Mouse (Mus musculus): ENCODE data around the gene Egln3.

DNA sequence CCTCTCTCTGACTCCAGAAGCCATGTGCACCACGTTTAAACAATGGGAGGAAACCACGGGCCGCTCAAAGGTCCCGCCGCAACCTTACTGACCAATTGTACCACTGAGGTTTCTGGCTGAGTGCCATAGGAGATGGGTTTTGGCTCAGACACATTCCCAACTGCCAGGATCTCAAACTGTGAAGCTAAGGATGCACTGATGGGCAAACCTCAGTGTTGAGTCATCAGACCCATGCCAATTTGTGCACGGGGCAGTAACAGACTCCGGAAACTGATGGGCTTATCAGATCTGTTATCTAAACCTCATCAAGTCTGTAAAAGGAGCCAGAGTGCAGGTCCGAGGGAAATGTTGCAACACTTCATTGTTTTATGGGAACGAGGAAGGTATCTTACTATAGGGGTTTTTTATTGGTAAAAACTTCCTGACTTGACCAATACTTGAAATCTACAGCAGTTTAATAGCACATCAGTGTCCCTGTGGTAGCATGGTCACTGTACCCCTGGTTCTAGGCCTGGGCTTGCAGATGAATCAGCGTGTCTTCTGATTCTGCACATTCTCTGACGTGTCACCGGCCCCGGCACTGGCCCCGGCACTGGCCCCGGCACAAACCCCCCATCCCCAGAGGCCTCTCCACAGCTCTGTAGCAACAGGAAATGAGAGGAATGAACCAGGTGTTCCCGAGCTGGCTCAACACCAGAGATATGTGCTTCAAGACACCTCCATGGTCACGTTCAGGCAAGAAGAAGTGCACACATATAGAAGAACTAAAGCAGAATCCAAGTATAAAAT is 15.7 kb downstream of the Egln3 start:
- TF ChIP-seq CTCF (IDR thresholded peaks at IDR 0.05; ENCODE audit: low read depth) (no peak), EP300 (IDR thresholded peaks at IDR 0.05; ENCODE audit: low read depth) (no peak)
